Mouse (Mus musculus) midbrain, embryonic 16.5 days (tissue): ENCODE data around the gene St8sia1. TPM values are rescaled to one million over a fixed set of nuclear protein-coding genes. Genes with fewer than 3 reads are reported as not detected.
"Not testable (repeated sequence)": the region's sequence is repeated elsewhere in the genome, so short reads cannot be mapped to it uniquely, and the experiment has no call there.

Experiments used
- ATAC-seq: fragments of 200-750 bp; cut with Nextera tagmentation; 2 replicates; pipeline ENCODE4 v1.8.0; 2017; ENCODE audit warnings: moderate TSS enrichment
- H3K27ac ChIP-seq: fragments of 300-500 bp; sonication (generic); 2 replicates; pipeline ENCODE4 v1.5.1; 2014; ENCODE audit warnings: mild to moderate bottlenecking, low read length, mixed read lengths
- H3K27me3 ChIP-seq: fragments of 300-500 bp; sonication (generic); 2 replicates; pipeline ENCODE4 v1.6.1; 2014; ENCODE audit warnings: low read depth, low read length, mixed read lengths; ENCODE audit not compliant: control insufficient read depth, insufficient read depth
- H3K36me3 ChIP-seq: fragments of 300-500 bp; sonication (generic); 2 replicates; pipeline ENCODE4 v1.6.1; 2014; ENCODE audit warnings: mild to moderate bottlenecking, low read length, moderate library complexity, mixed read lengths; ENCODE audit not compliant: control insufficient read depth, insufficient read depth
- H3K4me1 ChIP-seq: fragments of 300-500 bp; sonication (generic); 2 replicates; pipeline ENCODE4 v1.6.1; 2014; ENCODE audit warnings: mild to moderate bottlenecking, low read length, mixed read lengths; ENCODE audit not compliant: control insufficient read depth, insufficient read depth
- H3K4me2 ChIP-seq: fragments of 300-500 bp; sonication (generic); 2 replicates; pipeline ENCODE4 v1.6.1; 2014; ENCODE audit warnings: mild to moderate bottlenecking, low read length, mixed read lengths
- H3K4me3 ChIP-seq: fragments of 300-500 bp; sonication (generic); 2 replicates; pipeline ENCODE4 v1.5.1; 2014; ENCODE audit warnings: low read depth, mild to moderate bottlenecking, low read length, moderate library complexity, mixed read lengths
- H3K9ac ChIP-seq: fragments of 300-500 bp; sonication (generic); 2 replicates; pipeline ENCODE4 v1.6.1; 2014; ENCODE audit warnings: low read depth, low read length, mixed read lengths
- H3K9me3 ChIP-seq: fragments of 300-500 bp; sonication (generic); replicated peaks from 2 replicates; pipeline ENCODE4 v1.6.1; 2014; ENCODE audit warnings: mild to moderate bottlenecking, low read length, mixed read lengths; ENCODE audit not compliant: control insufficient read depth, poor library complexity, severe bottlenecking
- WGBS: fragments of 180-500 bp; shearing (Covaris S2); extraction: QIAGEN DNeasy Blood & Tissue Kit; methylation state at CpG from one replicate; pipeline ENCODE4 v1.1.7; 2014; 5-methylcytosine and 5-hydroxymethylcytosine counted together
- polyA plus RNA-seq: library from polyadenylated mRNA; unstranded; fragments of >200 nt; fragmentation: Nextera tagmentation; extraction: Ambion mirVana; gene quantifications from 2 replicates; pipeline ENCODE4 v1.2.1, GENCODE M21; 2015

St8sia1 gene
- polyA plus RNA-seq: 7.5 and 8.3 TPM in 2 replicates

DNA sequence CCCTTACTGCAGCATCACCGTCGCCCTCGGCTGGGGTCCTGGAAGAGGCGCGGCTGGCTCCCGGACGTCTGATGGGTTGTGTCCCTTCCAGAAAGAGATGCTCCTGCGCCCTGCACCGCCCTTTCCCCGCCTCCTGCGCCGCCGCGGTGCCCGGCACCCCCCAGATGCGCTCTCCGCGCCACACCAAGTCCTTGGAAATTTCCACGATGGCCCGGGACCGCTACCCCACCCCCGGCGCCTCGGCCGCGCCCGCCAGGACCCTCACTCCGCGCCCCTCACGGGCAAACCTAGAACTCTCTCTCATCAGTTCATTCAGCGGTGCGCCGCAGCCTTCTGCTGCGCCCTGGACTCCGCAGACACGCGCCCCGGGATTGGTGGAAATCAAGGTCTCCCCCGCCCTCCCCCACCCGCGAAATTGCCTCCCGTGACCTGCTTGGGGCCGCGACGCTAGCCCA is at the start of gene St8sia1:
TSS of gene St8sia1 (minus strand) at position 377 of the 455 bp plus-strand sequence.
- WGBS: under 1% methylated on average over 42 of the region's 45 CpGs
- H3K9me3 ChIP-seq: no peaks in the 10 kb centered on the region
- H3K4me2 ChIP-seq: peak within 1 kb of the TSS; percentile 60
- peak within 1 kb of the TSS; percentile 72 for H3K4me3 ChIP-seq
- ATAC-seq: peak; percentile 74
- H3K4me1 ChIP-seq: peaks cover 23% of the 10 kb centered on the region
- peak within 1 kb of the TSS; percentile 97 for H3K27ac ChIP-seq
- no peaks in the 10 kb centered on the region for H3K27me3 ChIP-seq
- peak within 1 kb of the TSS; percentile 85 for H3K9ac ChIP-seq
- peaks cover 5% of the 10 kb centered on the region; the same call in 1 of the 2 replicates for H3K36me3 ChIP-seq

DNA sequence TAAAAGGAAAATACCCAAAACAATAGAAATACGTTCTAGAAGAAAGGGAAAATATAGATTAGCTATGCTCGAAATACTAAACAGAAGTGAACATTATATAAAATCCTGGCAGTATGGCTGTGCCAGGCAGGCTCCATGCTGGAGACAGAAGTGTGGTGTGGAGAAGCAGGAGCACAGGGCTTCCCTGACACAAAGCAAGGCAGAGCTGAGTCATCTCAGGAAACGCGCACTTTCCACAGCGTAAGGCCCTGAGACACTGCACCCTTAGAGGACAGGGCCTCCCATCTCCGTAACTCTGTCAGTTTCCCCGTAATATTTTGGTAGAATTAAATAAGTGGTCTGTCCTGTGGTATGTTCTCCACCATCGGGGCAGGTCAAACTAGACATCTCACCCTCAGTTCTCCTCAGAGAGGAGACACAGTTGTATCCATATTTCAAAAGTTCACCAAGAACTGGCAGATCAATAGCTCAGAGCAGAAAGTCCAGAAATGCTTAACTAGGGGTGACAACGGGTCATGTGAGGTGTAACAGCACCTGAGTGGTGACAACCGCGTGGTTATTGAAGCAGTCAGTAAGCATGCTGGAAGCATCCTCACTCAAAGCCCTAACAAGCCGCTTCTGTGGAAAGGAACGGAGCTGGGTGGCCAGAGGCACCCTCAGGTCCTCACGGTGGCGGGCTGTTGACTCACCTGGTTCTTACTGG is 48.4 kb upstream of the St8sia1 start:
- ATAC-seq: no peak
- Histone ChIP-seq H3K36me3 (peaks cover 19% of the 10 kb centered on the region; the same call in 1 of the 2 replicates), H3K4me2 (no peak overlapping the region), H3K27me3 (no peaks in the 10 kb centered on the region), H3K9me3 (no peaks in the 10 kb centered on the region), H3K4me1 (no peaks in the 10 kb centered on the region), H3K27ac (no peak overlapping the region), H3K9ac (no peak overlapping the region), H3K4me3 (no peak overlapping the region)
- 95% methylated on average over 15 of the region's 15 CpGs for WGBS

DNA sequence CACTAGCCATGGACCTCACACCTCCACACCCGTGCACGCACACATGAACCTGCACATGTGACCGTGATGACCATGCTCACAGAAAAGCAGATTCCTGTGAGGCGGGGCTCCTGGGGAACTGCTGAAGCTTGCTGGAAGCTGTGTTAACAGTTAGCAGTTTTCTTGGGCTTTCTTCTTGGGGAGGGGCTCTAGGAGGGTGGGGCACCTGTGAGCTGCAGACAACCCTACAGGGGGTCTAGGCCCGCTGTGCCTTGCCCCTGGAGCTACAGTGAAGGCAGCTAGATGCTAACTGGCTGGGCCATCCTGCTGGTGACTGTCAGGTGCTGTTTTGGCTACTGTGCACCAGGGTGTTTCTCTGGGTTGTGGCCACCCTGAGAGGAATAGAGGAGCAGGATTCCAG is 44.6 kb upstream of the St8sia1 start:
- ATAC-seq: no peak
- WGBS: 87% methylated on average over 5 of the region's 5 CpGs
- Histone ChIP-seq H3K36me3 (peaks cover 10% of the 10 kb centered on the region; the same call in 1 of the 2 replicates), H3K4me3 (no peak overlapping the region), H3K9ac (no peak overlapping the region), H3K4me1 (no peaks in the 10 kb centered on the region), H3K9me3 (no peaks in the 10 kb centered on the region), H3K27ac (no peak overlapping the region), H3K4me2 (no peak overlapping the region), H3K27me3 (no peaks in the 10 kb centered on the region)

DNA sequence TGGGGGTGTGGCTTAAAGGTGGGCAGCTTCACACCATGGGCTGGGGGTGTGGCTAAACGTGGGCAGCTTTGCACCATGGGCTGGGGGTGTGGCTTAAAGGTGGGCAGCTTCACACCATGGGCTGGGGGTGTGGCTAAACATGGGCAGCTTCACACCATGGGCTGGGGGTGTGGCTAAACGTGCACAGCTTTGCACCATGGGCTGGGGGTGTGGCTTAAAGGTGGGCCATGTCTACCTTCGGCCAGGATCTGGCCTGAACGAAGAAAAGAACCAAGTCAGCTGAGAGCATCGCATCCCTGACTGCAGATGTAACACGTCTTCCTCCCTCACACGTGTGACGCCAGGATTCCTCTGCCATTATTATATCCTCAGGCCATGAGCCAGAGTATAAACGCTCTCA is 41.0 kb upstream of the St8sia1 start:
- H3K27ac ChIP-seq, H3K4me1 ChIP-seq, H3K4me3 ChIP-seq, H3K4me2 ChIP-seq, H3K9ac ChIP-seq, H3K27me3 ChIP-seq, H3K9me3 ChIP-seq, ATAC-seq, H3K36me3 ChIP-seq: not testable (repeated sequence)
- 94% methylated on average over 9 of the region's 9 CpGs for WGBS

DNA sequence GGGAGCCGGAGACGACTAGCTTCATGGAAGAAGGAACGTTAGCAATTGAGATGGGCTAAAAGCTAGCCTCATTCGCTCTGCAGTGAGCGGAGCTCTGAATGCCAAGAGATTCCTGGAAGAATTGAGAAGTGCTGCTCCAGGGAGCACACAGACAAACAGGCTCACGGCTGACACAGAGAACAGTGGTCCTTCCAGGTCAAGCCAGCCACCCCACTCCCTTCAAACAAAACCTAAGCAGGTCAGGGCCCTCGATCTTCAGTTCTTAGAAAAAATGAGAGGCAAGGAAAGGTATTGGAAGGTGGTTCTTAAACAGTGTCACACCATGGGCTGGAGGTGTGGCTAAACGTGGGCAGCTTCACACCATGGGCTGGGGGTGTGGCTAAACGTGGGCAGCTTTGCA is 40.5 kb upstream of the St8sia1 start:
- H3K27me3 ChIP-seq: no peaks in the 10 kb centered on the region
- no peak overlapping the region for H3K9ac ChIP-seq
- no peaks in the 10 kb centered on the region for H3K9me3 ChIP-seq
- H3K27ac ChIP-seq: no peak overlapping the region
- no peak overlapping the region for H3K4me2 ChIP-seq
- no peaks in the 10 kb centered on the region for H3K4me1 ChIP-seq
- no peak overlapping the region for H3K4me3 ChIP-seq
- 77% methylated on average over 9 of the region's 9 CpGs for WGBS
- no peaks in the 10 kb centered on the region; the same call in 1 of the 2 replicates for H3K36me3 ChIP-seq
- ATAC-seq: no peak

DNA sequence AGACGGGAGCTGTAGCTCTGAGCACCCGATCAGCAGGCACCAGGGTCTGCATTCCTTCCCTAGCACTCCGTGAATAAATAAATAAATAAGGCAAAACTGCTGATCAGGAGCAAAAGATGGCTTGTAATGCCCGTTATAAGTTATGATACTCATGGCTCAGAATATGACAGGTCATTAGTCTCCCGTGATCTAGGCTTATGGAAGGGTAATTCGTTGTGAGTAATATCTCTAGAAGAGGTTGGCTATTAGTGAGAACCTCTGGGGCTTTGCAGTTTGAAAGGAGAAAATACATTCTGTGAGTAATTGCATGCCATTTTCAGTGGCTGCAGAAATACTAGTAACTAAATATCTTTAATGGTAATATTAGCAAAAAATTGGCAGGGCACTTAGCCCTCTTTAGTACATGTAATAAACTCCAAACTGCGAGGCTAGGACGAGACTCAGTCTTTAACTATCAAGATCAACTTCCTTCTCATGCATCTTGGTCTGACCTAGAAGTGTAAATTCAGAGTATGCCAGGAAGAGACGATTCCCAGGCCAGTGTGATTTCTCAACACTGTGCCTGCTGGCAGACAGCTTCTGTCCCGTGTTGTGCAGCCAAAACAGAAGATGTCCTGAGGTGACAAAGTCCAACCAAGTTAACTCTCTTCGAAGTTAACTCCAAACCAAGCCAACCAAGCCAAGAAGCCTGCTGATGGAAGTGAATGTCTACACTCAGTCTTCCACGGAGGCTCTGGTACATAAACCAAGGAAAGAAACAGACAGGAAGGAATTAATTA is 34.2 kb upstream of the St8sia1 start:
- no peak overlapping the region for H3K27ac ChIP-seq
- H3K4me1 ChIP-seq: peaks cover 13% of the 10 kb centered on the region
- H3K36me3 ChIP-seq: no peaks in the 10 kb centered on the region
- 74% methylated on average over 12 of the region's 12 CpGs for WGBS
- H3K27me3 ChIP-seq: no peaks in the 10 kb centered on the region
- no peak overlapping the region for H3K4me3 ChIP-seq
- H3K9me3 ChIP-seq: no peaks in the 10 kb centered on the region
- no peak overlapping the region for H3K4me2 ChIP-seq
- H3K9ac ChIP-seq: no peak overlapping the region
- ATAC-seq: no peak

DNA sequence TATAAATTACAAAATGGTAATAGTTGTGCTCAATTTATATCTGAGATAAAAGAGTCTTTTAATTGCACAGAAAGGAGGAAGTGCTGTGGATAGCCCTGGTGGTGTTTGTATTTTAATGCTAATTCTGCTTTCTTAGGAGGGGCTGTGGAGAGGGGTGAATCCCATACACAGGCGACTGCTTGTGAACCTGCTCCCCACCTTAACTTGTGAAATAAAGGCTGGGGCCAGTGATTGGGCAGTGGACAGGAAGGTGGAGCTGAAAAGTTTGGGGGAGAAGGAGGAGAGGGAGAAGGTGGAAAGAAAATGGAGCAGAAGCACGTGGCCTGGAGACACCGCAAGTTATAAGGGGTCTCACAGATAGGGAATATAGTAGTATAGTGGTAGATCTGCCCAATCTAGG is 32.6 kb upstream of the St8sia1 start:
- no peak for ATAC-seq
- 81% methylated on average over 3 of the region's 3 CpGs for WGBS
- H3K27ac ChIP-seq: no peak overlapping the region
- H3K4me3 ChIP-seq: no peak overlapping the region
- no peaks in the 10 kb centered on the region for H3K9me3 ChIP-seq
- H3K4me1 ChIP-seq: peaks cover 20% of the 10 kb centered on the region
- H3K4me2 ChIP-seq: no peak overlapping the region
- H3K27me3 ChIP-seq: no peaks in the 10 kb centered on the region
- no peaks in the 10 kb centered on the region for H3K36me3 ChIP-seq
- H3K9ac ChIP-seq: no peak overlapping the region

DNA sequence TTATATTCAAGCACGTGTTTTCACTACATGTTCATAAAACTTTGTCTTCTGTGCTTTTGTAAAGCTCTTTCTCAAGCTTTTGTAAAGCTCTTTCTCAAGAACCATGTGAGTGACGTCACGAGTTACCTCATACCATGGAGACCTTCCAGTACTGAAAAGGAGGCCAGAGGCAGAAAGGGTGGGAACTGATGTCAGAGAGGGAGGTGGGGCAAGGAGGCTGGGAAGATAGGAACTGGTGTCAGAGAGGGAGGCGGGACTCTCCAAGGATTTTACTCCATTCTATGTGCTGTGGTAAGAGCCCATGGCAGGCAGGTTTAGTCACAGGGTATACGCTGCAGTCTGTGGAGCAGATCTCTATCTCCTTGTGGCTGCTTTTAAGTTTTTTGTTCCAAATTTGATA is 31.3 kb upstream of the St8sia1 start:
- no peak for ATAC-seq
- WGBS: 70% methylated on average over 5 of the region's 5 CpGs

DNA sequence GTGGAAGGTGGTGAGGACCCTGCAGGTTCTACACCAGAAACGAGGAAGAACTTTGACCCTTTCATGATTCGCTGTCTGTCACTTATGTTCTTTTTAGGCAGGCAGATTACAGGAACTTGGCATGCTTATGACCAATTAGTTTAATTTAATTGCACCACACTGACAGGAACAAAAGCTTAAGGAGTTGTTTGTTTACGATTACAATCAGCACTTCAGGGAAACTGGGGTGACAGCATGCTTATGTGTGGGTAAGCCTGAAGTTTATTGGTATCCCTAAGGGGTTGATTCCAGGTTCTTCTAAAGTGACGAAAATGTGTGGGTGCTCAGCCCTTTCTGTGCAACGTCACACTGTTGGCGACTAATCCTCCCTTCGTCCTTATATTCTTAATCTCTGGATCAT is 30.6 kb upstream of the St8sia1 start:
- H3K9ac ChIP-seq: no peak overlapping the region

More for the DNA sequence above, 31.3 kb upstream of the St8sia1 start:
- Histone ChIP-seq H3K36me3 (no peaks in the 10 kb centered on the region), H3K4me1 (peaks cover 22% of the 10 kb centered on the region), H3K4me2 (no peak overlapping the region), H3K27ac (no peak overlapping the region), H3K4me3 (no peak overlapping the region), H3K27me3 (no peaks in the 10 kb centered on the region), H3K9ac (no peak overlapping the region), H3K9me3 (no peaks in the 10 kb centered on the region)

More for the DNA sequence above, 30.6 kb upstream of the St8sia1 start:
- Histone ChIP-seq H3K4me1 (peaks cover 22% of the 10 kb centered on the region), H3K27me3 (no peaks in the 10 kb centered on the region), H3K4me2 (no peak overlapping the region), H3K4me3 (no peak overlapping the region), H3K27ac (no peak overlapping the region), H3K9me3 (no peaks in the 10 kb centered on the region), H3K36me3 (no peaks in the 10 kb centered on the region)
- no peak for ATAC-seq
- WGBS: 52% methylated on average over 7 of the region's 7 CpGs
